17 mouse cellular contexts compared by ENCODE assay signal in the genomic region with DNA sequence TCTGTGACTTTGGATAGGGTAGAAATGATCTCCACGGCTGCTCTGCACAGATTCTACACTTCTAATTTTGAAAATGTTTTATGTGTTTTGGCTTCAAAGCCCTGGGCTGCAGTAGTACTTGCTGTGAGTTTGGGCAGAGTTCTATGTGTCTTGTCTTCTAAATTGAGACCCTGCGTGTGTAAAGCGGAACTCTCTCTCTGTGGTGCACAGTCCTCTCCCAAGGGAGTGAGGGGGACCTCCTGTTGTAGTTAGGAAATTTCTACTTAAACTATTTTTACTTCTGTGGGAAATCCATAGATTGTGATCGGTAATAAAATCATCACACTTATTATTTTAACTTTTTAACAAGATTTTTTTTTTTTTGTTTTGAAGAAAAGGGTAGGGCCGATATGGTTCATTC.
DNase-seq lines count a peak whose midpoint lies in the region; ATAC-seq and TF ChIP-seq lines count a peak whose summit lies in the region.
"Had no signal": no experiment of that assay in that cellular context is flagged by ENCODE, and none has a peak within 500 bp of the region (broad histone marks: within the 10 kb centered on the region; RNA-seq: fewer than 3 reads in every experiment).

No protein-coding gene starts in this region.

- no peak for TF ChIP-seq CTCF in lung, adult 2 months (IDR thresholded peaks at IDR 0.05; ENCODE audit: insufficient read depth, low read length)
- no peak for TF ChIP-seq CTCF in liver, postnatal 0 days (IDR thresholded peaks at IDR 0.05; ENCODE audit: low read depth)

- 78% methylated on average over 5 of the region's 5 CpGs for WGBS in heart, embryonic 11.5 days (ENCODE audit: insufficient replicate concordance)
- WGBS in hindbrain, embryonic 15.5 days, result 75% methylated on average over 5 of the region's 5 CpGs
- WGBS in hindbrain, embryonic 14.5 days, result 77% methylated on average over 5 of the region's 5 CpGs
- WGBS in lung, embryonic 16.5 days, result 71% methylated on average over 5 of the region's 5 CpGs
- WGBS in lung, adult 2 months, result 63% methylated on average over 5 of the region's 5 CpGs
- 72% methylated on average over 5 of the region's 5 CpGs for WGBS in liver, postnatal 0 days (ENCODE audit: insufficient replicate concordance)

- H3K27ac ChIP-seq in heart, embryonic 11.5 days (ENCODE audit: low read depth, low read length), result 0 out of 2 replicates have a peak overlapping the region, but pooled peaks have one; percentile 7
- H3K27ac ChIP-seq in hindbrain, embryonic 15.5 days (replicated peaks), result 0 out of 2 replicates have a peak overlapping the region, but pooled peaks have one; percentile 28
- no peak overlapping the region for H3K27ac ChIP-seq in hindbrain, embryonic 14.5 days
- 0 out of 2 replicates have a peak overlapping the region, but pooled peaks have one; percentile 4 for H3K27ac ChIP-seq in lung, embryonic 16.5 days (ENCODE audit: low read length)
- peak overlapping the region; percentile 57 for H3K27ac ChIP-seq in liver, postnatal 0 days (ENCODE audit: low read depth)
- H3K27ac ChIP-seq: embryonic facial prominence, embryonic 10.5 days; intestine, embryonic 15.5 days; limb, embryonic 15.5 days; neural tube, embryonic 12.5 days; stomach, embryonic 15.5 days had no signal

- H3K9ac ChIP-seq in heart, embryonic 11.5 days (ENCODE audit: low read depth, low read length), result no peak overlapping the region
- H3K9ac ChIP-seq in hindbrain, embryonic 15.5 days, result no peak overlapping the region
- H3K9ac ChIP-seq in hindbrain, embryonic 14.5 days, result no peak overlapping the region
- no peak overlapping the region for H3K9ac ChIP-seq in lung, embryonic 16.5 days (ENCODE audit: low read length)
- H3K9ac ChIP-seq in liver, postnatal 0 days (replicated peaks), result no peak overlapping the region
- H3K9ac ChIP-seq: intestine, embryonic 15.5 days; limb, embryonic 15.5 days; neural tube, embryonic 12.5 days; stomach, embryonic 15.5 days had no signal

- TF ChIP-seq POLR2A in lung, adult 2 months (IDR thresholded peaks at IDR 0.05; ENCODE audit: borderline replicate concordance, extremely low read depth, low read depth, low read length), result no peak

- H3K27me3 ChIP-seq in heart, embryonic 11.5 days (ENCODE audit: control insufficient read depth, insufficient read depth, low read length), result no peaks in the 10 kb centered on the region
- no peaks in the 10 kb centered on the region for H3K27me3 ChIP-seq in hindbrain, embryonic 15.5 days
- H3K27me3 ChIP-seq in hindbrain, embryonic 14.5 days (ENCODE audit: control insufficient read depth, insufficient read depth, low read length), result no peaks in the 10 kb centered on the region
- no peaks in the 10 kb centered on the region for H3K27me3 ChIP-seq in lung, embryonic 16.5 days (ENCODE audit: control insufficient read depth, insufficient read depth, low read depth, low read length)
- no peaks in the 10 kb centered on the region for H3K27me3 ChIP-seq in liver, postnatal 0 days (ENCODE audit: insufficient read depth, low read length)
- H3K27me3 ChIP-seq: intestine, embryonic 15.5 days; limb, embryonic 15.5 days; neural tube, embryonic 12.5 days; stomach, embryonic 15.5 days had no signal

- no peaks in the 10 kb centered on the region for H3K36me3 ChIP-seq in heart, embryonic 11.5 days (ENCODE audit: control insufficient read depth, insufficient read depth, low read length)
- H3K36me3 ChIP-seq in hindbrain, embryonic 15.5 days, result no peaks in the 10 kb centered on the region
- H3K36me3 ChIP-seq in hindbrain, embryonic 14.5 days (replicated peaks; ENCODE audit: control insufficient read depth, insufficient read depth), result no peaks in the 10 kb centered on the region
- H3K36me3 ChIP-seq in lung, embryonic 16.5 days (ENCODE audit: control insufficient read depth, insufficient read depth, low read length), result no peaks in the 10 kb centered on the region
- H3K36me3 ChIP-seq in liver, postnatal 0 days (replicated peaks; ENCODE audit: insufficient read depth, low read length), result no peaks in the 10 kb centered on the region
- H3K36me3 ChIP-seq: embryonic facial prominence, embryonic 10.5 days; intestine, embryonic 15.5 days; limb, embryonic 15.5 days; neural tube, embryonic 12.5 days; stomach, embryonic 15.5 days had no signal

- peaks cover 40% of the 10 kb centered on the region for H3K4me1 ChIP-seq in heart, embryonic 11.5 days (ENCODE audit: control insufficient read depth, insufficient read depth, low read length)
- peaks cover 67% of the 10 kb centered on the region for H3K4me1 ChIP-seq in hindbrain, embryonic 15.5 days (replicated peaks)
- H3K4me1 ChIP-seq in hindbrain, embryonic 14.5 days (replicated peaks; ENCODE audit: control insufficient read depth, insufficient read depth, low read length), result peaks cover 21% of the 10 kb centered on the region
- H3K4me1 ChIP-seq in lung, embryonic 16.5 days (replicated peaks; ENCODE audit: control insufficient read depth, insufficient read depth, low read length), result peaks cover 20% of the 10 kb centered on the region
- H3K4me1 ChIP-seq in lung, adult 2 months (ENCODE audit: control insufficient read depth, insufficient read depth, low read length), result peaks cover 11% of the 10 kb centered on the region; the same call in 1 of the 2 replicates
- H3K4me1 ChIP-seq in liver, postnatal 0 days (ENCODE audit: insufficient read depth), result peaks cover 34% of the 10 kb centered on the region

- no peak for ATAC-seq in heart, embryonic 11.5 days (replicated peaks; ENCODE audit: insufficient number of reproducible peaks, low FRiP score, low TSS enrichment)
- ATAC-seq in hindbrain, embryonic 15.5 days (ENCODE audit: low FRiP score, low read depth), result no peak
- no peak for ATAC-seq in hindbrain, embryonic 14.5 days (ENCODE audit: low FRiP score)
- no peak for ATAC-seq in lung, embryonic 16.5 days (ENCODE audit: low read depth)
- ATAC-seq in liver, postnatal 0 days, result no peak

- H3K9me3 ChIP-seq in heart, embryonic 11.5 days (replicated peaks; ENCODE audit: control insufficient read depth, low read length), result no peaks in the 10 kb centered on the region
- no peaks in the 10 kb centered on the region for H3K9me3 ChIP-seq in hindbrain, embryonic 15.5 days
- H3K9me3 ChIP-seq in hindbrain, embryonic 14.5 days (ENCODE audit: control insufficient read depth, low read length), result no peaks in the 10 kb centered on the region
- no peaks in the 10 kb centered on the region for H3K9me3 ChIP-seq in lung, embryonic 16.5 days (ENCODE audit: control insufficient read depth, low read length)
- H3K9me3 ChIP-seq in liver, postnatal 0 days (ENCODE audit: low read length), result no peaks in the 10 kb centered on the region
- H3K9me3 ChIP-seq: embryonic facial prominence, embryonic 10.5 days; intestine, embryonic 15.5 days; limb, embryonic 15.5 days; neural tube, embryonic 12.5 days; stomach, embryonic 15.5 days had no signal

- no peak for TF ChIP-seq EP300 in liver, postnatal 0 days (IDR thresholded peaks at IDR 0.05; ENCODE audit: low read depth)

- H3K4me3 ChIP-seq in heart, embryonic 11.5 days (ENCODE audit: low read depth, low read length), result no peak overlapping the region
- H3K4me3 ChIP-seq in hindbrain, embryonic 15.5 days, result no peak overlapping the region
- no peak overlapping the region for H3K4me3 ChIP-seq in hindbrain, embryonic 14.5 days (replicated peaks; ENCODE audit: low read length)
- H3K4me3 ChIP-seq in lung, embryonic 16.5 days (ENCODE audit: low read length), result no peak overlapping the region
- H3K4me3 ChIP-seq in lung, adult 2 months (replicated peaks; ENCODE audit: extremely low read depth, low read depth, low read length), result no peak overlapping the region
- H3K4me3 ChIP-seq in liver, postnatal 0 days (ENCODE audit: low read depth, low read length), result no peak overlapping the region
- H3K4me3 ChIP-seq: embryonic facial prominence, embryonic 10.5 days; intestine, embryonic 15.5 days; limb, embryonic 15.5 days; neural tube, embryonic 12.5 days; stomach, embryonic 15.5 days had no signal

- DNase-seq in heart, adult 8-10 months (ENCODE audit: low spot score), result no peak
- DNase-seq in hindbrain, embryonic 14.5 days (ENCODE audit: low spot score), result no peak
- DNase-seq in lung, adult 2 months, result no peak
- DNase-seq in liver, postnatal 0 days, result no peak
- no peak for DNase-seq in frontal cortex, postnatal 25 days (ENCODE audit: low spot score in 2 of 2)
- DNase-seq: cerebellum, adult 2 months; gastrocnemius, postnatal 14 days; right cerebral cortex, postnatal 4 days had no signal

- no peak overlapping the region for H3K4me2 ChIP-seq in heart, embryonic 11.5 days
- no peak overlapping the region for H3K4me2 ChIP-seq in hindbrain, embryonic 15.5 days
- no peak overlapping the region for H3K4me2 ChIP-seq in hindbrain, embryonic 14.5 days (replicated peaks)
- H3K4me2 ChIP-seq in lung, embryonic 16.5 days (ENCODE audit: low read depth, low read length), result no peak overlapping the region
- no peak overlapping the region for H3K4me2 ChIP-seq in liver, postnatal 0 days (ENCODE audit: low read depth, low read length)
- H3K4me2 ChIP-seq: intestine, embryonic 15.5 days; limb, embryonic 15.5 days; midbrain, embryonic 11.5 days; neural tube, embryonic 12.5 days; stomach, embryonic 15.5 days had no signal
